Mouse (Mus musculus) MEL (cell line): ENCODE measurements at regions not wholly inside any gene's neighbourhood (a gene's known extent, or its start where the extent isn't known, plus 50 kb on each side); places are given as distances from the start of the nearest gene placed in this dataset.

ENCODE experiments used
- CHD2 ChIP-seq: IDR thresholded peaks from 2 replicates; pipeline ENCODE4 v1.6.1; 2011; ENCODE audit warnings: low read length, improper control_type of control experiment
- CTCF ChIP-seq, 3 experiments: IDR thresholded peaks in 2 of 3; conservative IDR thresholded peaks in 1 of 3; 2 replicates each; pipeline ENCODE4 v1.5.1; 2011 to 2012; ENCODE audit warnings: low read length in 3 of 3, low read depth in 2 of 3, mild to moderate bottlenecking in 2 of 3, improper control_type of control experiment in 1 of 3, inconsistent platforms in 1 of 3, mixed read lengths in 1 of 3, moderate library complexity in 1 of 3; ENCODE audit not compliant: control insufficient read depth in 1 of 3, insufficient read depth in 1 of 3, poor library complexity in 1 of 3, severe bottlenecking in 1 of 3
- E2F4 ChIP-seq: IDR thresholded peaks from 2 replicates; pipeline ENCODE4 v1.6.1; 2011; ENCODE audit warnings: low read depth, low read length, improper control_type of control experiment, borderline replicate concordance
- ELF1 ChIP-seq: IDR thresholded peaks from 2 replicates; pipeline ENCODE4 v1.6.1; 2014; ENCODE audit warnings: low read depth, mild to moderate bottlenecking, inconsistent platforms, low read length, improper control_type of control experiment, moderate library complexity
- EP300 ChIP-seq, 2 experiments: IDR thresholded peaks; 2 replicates each; pipeline ENCODE4 v1.6.1; 2011; ENCODE audit warnings: improper control_type of control experiment in 2 of 2, low read length in 2 of 2, low read depth in 1 of 2, mild to moderate bottlenecking in 1 of 2
- GATA1 ChIP-seq: IDR thresholded peaks from 2 replicates; pipeline ENCODE4 v1.6.1; 2011; ENCODE audit warnings: low read depth, low read length, improper control_type of control experiment
- MAX ChIP-seq: IDR thresholded peaks from 2 replicates; pipeline ENCODE4 v1.6.1; 2011; ENCODE audit warnings: low read length, improper control_type of control experiment
- MAZ ChIP-seq: IDR thresholded peaks from 2 replicates; pipeline ENCODE4 v1.6.1; 2012; ENCODE audit warnings: low read depth, mild to moderate bottlenecking, inconsistent platforms, low read length, improper control_type of control experiment
- POLR2A ChIP-seq, 2 experiments: IDR thresholded peaks; 2 replicates each; pipeline ENCODE4 v1.6.1; 2011 to 2012; ENCODE audit warnings: low read length in 2 of 2, mild to moderate bottlenecking in 2 of 2, control low read depth in 1 of 2, improper control_type of control experiment in 1 of 2, low read depth in 1 of 2, moderate library complexity in 1 of 2; ENCODE audit not compliant: control insufficient read depth in 1 of 2, insufficient read depth in 1 of 2, poor library complexity in 1 of 2
- POLR2AphosphoS5 ChIP-seq: IDR thresholded peaks from 2 replicates; pipeline ENCODE4 v1.6.1; 2012; ENCODE audit warnings: low read depth, borderline replicate concordance, mild to moderate bottlenecking, inconsistent platforms, low read length, moderate library complexity, mixed read lengths
- RAD21 ChIP-seq: IDR thresholded peaks from 2 replicates; pipeline ENCODE4 v1.6.1; 2011; ENCODE audit warnings: mild to moderate bottlenecking, low read depth, low read length, improper control_type of control experiment
- ZKSCAN1 ChIP-seq: IDR thresholded peaks from 2 replicates; pipeline ENCODE4 v1.6.1; 2012; ENCODE audit warnings: low read depth, mild to moderate bottlenecking, inconsistent platforms, low read length, improper control_type of control experiment, moderate library complexity
- ZNF384 ChIP-seq: IDR thresholded peaks from 2 replicates; pipeline ENCODE4 v1.6.1; 2012; ENCODE audit warnings: low read depth, mild to moderate bottlenecking, inconsistent platforms, low read length, improper control_type of control experiment

- TF ChIP-seq CTCF (IDR thresholded peaks at IDR 0.05 in 2 of 3, conservative IDR thresholded peaks at IDR 0.05 in 1 of 3; ENCODE audit: control insufficient read depth in 1 of 3, insufficient read depth in 1 of 3, low read depth in 2 of 3, low read length in 3 of 3, poor library complexity in 1 of 3, severe bottlenecking in 1 of 3) = no peak
- no peak for TF ChIP-seq RAD21
- TF ChIP-seq E2F4 = no peak
- no peak for TF ChIP-seq ZNF384
- no peak for TF ChIP-seq POLR2A (IDR thresholded peaks at IDR 0.05; ENCODE audit: control insufficient read depth in 1 of 2, insufficient read depth in 1 of 2, low read depth in 1 of 2, low read length in 2 of 2, poor library complexity in 1 of 2)
- TF ChIP-seq ELF1 = no peak
- TF ChIP-seq MAZ = no peak
- no peak for TF ChIP-seq GATA1
- TF ChIP-seq ZKSCAN1 = no peak
- TF ChIP-seq MAX = no peak
- TF ChIP-seq CHD2 = no peak
- no peak for TF ChIP-seq POLR2AphosphoS5
- TF ChIP-seq EP300 (IDR thresholded peaks at IDR 0.05; ENCODE audit: low read depth in 1 of 2, low read length in 2 of 2) = no peak
Measured at GRCm38 (mm10) chr2:163146001-163146400, 56.9 kb upstream of the Tox2 start.
